Mouse (Mus musculus): Measurements from ENCODE around the gene Zfhx3. TPM values are rescaled to one million over a fixed set of nuclear protein-coding genes. Genes with fewer than 3 reads are reported as not detected.

The Zfhx3 gene
- total RNA-seq, 4 experiments from 2014 or later: 7.9 to 9.2 (median 8.0) TPM

- no peak for DNase-seq (ENCODE audit: low spot score in 2 of 2)
These were observed 840.7 kb downstream of the Zfhx3 start for GRCm38 (mm10) chr8:108783155-108783554.

- DNase-seq (ENCODE audit: low spot score in 2 of 2): no peak
These were observed 845.8 kb downstream of the Zfhx3 start for GRCm38 (mm10) chr8:108788156-108788761.

GRCm38 (mm10) chr8:108788762-108789157 is 846.3 kb downstream of the Zfhx3 start:
- DNase-seq (ENCODE audit: low spot score in 2 of 2): no peak

- DNase-seq (ENCODE audit: low spot score in 2 of 2): peak in 1 of 2 experiments; percentile 21
These were observed 848.3 kb downstream of the Zfhx3 start for GRCm38 (mm10) chr8:108790559-108791293.

GRCm38 (mm10) chr8:108796076-108796475 is 853.6 kb downstream of the Zfhx3 start:
- DNase-seq (ENCODE audit: low spot score in 2 of 2): no peak

- DNase-seq (ENCODE audit: low spot score in 2 of 2): no peak
These were observed 854.4 kb downstream of the Zfhx3 start for GRCm38 (mm10) chr8:108796882-108797281.

- DNase-seq (ENCODE audit: low spot score in 2 of 2): no peak
These were observed 855.6 kb downstream of the Zfhx3 start for GRCm38 (mm10) chr8:108798012-108798411.

GRCm38 (mm10) chr8:108799250-108799649 is 856.8 kb downstream of the Zfhx3 start:
- no peak for DNase-seq (ENCODE audit: low spot score in 2 of 2)

GRCm38 (mm10) chr8:108800357-108800756 is 857.9 kb downstream of the Zfhx3 start:
- no peak for DNase-seq (ENCODE audit: low spot score in 2 of 2)

- DNase-seq (ENCODE audit: low spot score in 2 of 2): no peak
These were observed 860.6 kb downstream of the Zfhx3 start for GRCm38 (mm10) chr8:108803017-108803416.

- no peak for DNase-seq (ENCODE audit: low spot score in 2 of 2)
These were observed 869.2 kb downstream of the Zfhx3 start for GRCm38 (mm10) chr8:108811694-108812093.

- DNase-seq (ENCODE audit: low spot score in 2 of 2): no peak
These were observed 870.9 kb downstream of the Zfhx3 start for GRCm38 (mm10) chr8:108813375-108813774.

GRCm38 (mm10) chr8:108819271-108819671 is 876.8 kb downstream of the Zfhx3 start:
- no peak for DNase-seq (ENCODE audit: low spot score in 2 of 2)

GRCm38 (mm10) chr8:108819826-108820225 is 877.4 kb downstream of the Zfhx3 start:
- no peak for DNase-seq (ENCODE audit: low spot score in 2 of 2)

- no peak for DNase-seq (ENCODE audit: low spot score in 2 of 2)
These were observed 878.2 kb downstream of the Zfhx3 start for GRCm38 (mm10) chr8:108820634-108821033.

- DNase-seq (ENCODE audit: low spot score in 2 of 2): no peak
These were observed 880.4 kb downstream of the Zfhx3 start for GRCm38 (mm10) chr8:108822841-108823266.

GRCm38 (mm10) chr8:108824049-108824448 is 881.6 kb downstream of the Zfhx3 start:
- no peak for DNase-seq (ENCODE audit: low spot score in 2 of 2)

GRCm38 (mm10) chr8:108826414-108826813 is 884.0 kb downstream of the Zfhx3 start:
- DNase-seq (ENCODE audit: low spot score in 2 of 2): no peak

- DNase-seq (ENCODE audit: low spot score in 2 of 2): no peak
These were observed 885.0 kb downstream of the Zfhx3 start for GRCm38 (mm10) chr8:108827428-108827827.

- DNase-seq (ENCODE audit: low spot score in 2 of 2): peak in 1 of 2 experiments; percentile 39
These were observed 886.9 kb downstream of the Zfhx3 start for GRCm38 (mm10) chr8:108829305-108829717.

- DNase-seq (ENCODE audit: low spot score in 2 of 2): no peak
These were observed 892.7 kb downstream of the Zfhx3 start for GRCm38 (mm10) chr8:108835143-108835542.

GRCm38 (mm10) chr8:108837788-108838187 is 895.3 kb downstream of the Zfhx3 start:
- no peak for DNase-seq (ENCODE audit: low spot score in 2 of 2)

- no peak for DNase-seq (ENCODE audit: low spot score in 2 of 2)
These were observed 896.3 kb downstream of the Zfhx3 start for GRCm38 (mm10) chr8:108838761-108839160.
